Mouse (Mus musculus): ENCODE measurements around the gene Eng.

- no peak for TF ChIP-seq POLR2A (IDR thresholded peaks at IDR 0.05; ENCODE audit: borderline replicate concordance, low read depth, low read length)
- no peak for TF ChIP-seq CTCF (IDR thresholded peaks at IDR 0.05; ENCODE audit: low read depth, low read length)
Measured at GRCm38 (mm10) chr2:32618051-32618450, 28.3 kb upstream of the Eng start.
